Mouse (Mus musculus) R1 (cell line): ENCODE measurements around the gene Ugt1a6b.
"Not testable (repeated sequence)": the region's sequence is repeated elsewhere in the genome, so short reads cannot be mapped to it uniquely, and the experiment has no call there.

Experiments used
- DNase-seq: peaks from one replicate; pipeline ENCODE4 v3.0.0-alpha.2; 2018; ENCODE audit warnings: low read depth, low spot score

Gene Ugt1a6b

DNA sequence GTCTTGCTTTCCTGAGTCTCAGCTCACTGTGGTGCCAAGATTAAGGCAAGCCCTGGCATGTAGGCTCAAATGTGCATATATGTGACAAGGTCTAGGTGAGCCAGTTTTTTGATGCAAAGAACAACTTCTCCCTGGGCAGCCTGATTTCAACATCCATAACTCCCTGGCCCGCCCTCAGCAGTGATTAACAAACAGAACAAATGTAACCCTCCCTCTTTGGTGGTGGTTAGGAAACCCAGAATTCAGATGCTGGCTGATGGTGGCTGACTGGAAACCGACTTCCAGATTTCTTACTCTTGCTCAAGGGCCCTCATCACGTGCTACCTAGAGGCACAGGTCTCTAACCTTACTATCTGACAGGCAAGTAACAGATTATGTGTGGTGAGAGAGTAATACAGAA lies at the start of gene Ugt1a6b:
Gene Ugt1a6b (plus strand): TSS at position 234 of the 400 bp plus-strand sequence.
- not testable (repeated sequence) for DNase-seq

- DNase-seq: no peak
These were observed 48.0 kb upstream of the Ugt1a6b start, which contains the start of gene Ugt1a10 for GRCm38 (mm10) chr1:88055088-88055487. TSS of gene Ugt1a10 (plus strand) at chr1:88055388.

DNA sequence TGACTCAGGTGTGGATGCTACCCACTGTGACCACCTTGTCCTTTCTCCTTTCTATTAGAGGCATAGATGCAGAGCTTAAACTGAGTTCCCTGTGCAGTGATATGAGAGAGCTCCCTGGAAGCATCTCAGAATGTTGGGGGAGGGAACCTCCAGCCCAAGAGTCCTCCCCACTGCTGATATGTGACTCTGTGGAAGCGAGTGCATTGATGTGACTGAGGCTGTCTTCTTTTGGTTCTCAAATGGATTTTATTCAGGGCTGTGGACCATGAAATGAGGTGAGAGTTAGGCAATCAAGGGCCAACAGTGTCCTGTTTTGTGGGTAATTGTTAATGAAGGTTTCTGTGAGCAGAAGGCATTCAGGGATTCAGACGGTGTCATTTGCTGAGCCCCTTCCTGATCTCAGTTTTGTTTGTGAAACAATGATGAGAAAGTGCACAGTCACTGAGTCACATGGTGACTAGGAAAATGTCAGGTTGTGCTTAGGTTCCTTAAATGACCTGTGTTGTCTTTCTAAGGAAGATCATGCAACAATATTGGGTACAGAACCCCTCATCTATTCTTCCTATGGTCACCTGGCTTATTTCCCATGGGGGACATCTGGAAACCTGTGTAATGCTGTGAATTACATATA lies 36.5 kb upstream of the Ugt1a6b start:
- not testable (repeated sequence) for DNase-seq

DNA sequence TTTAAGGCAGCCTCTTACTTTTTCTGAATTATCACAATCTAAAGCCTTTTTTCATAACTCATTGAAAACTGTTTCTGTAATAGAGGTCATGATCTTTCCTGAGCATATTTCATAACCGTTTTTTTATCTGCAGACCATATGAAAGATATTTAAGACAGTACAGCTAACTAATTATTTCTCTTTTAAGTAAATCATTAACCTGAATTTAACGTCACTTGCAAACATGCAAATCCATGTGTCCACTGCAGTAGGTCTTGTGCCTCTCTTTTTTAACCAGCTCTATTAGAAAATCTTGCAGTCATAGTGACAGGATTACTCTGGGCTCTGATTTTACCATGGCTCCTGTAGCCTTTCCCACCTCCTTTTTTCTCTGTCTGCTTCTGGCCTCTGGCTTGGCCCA lies 32.6 kb upstream of the Ugt1a6b start, which contains the start of gene Ugt1a9:
Gene Ugt1a9 (plus strand): TSS at position 306 of the 400 bp plus-strand sequence.
- DNase-seq: no peak

DNA sequence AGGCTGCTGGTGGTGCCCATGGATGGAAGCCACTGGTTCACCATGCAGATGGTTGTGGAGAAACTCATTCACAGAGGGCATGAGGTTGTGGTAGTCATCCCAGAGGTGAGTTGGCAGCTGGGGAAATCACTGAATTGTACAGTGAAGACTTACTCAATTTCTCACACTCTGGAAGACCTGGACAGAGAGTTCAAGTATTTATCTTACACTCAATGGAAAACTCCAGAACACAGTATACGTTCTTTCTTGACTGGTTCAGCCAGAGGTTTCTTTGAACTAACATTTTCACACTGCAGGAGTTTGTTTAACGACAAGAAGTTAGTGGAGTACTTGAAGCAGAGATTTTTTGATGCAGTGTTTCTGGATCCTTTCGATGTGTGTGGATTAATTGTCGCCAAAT lies 32.1 kb upstream of the Ugt1a6b start:
- no peak for DNase-seq

DNA sequence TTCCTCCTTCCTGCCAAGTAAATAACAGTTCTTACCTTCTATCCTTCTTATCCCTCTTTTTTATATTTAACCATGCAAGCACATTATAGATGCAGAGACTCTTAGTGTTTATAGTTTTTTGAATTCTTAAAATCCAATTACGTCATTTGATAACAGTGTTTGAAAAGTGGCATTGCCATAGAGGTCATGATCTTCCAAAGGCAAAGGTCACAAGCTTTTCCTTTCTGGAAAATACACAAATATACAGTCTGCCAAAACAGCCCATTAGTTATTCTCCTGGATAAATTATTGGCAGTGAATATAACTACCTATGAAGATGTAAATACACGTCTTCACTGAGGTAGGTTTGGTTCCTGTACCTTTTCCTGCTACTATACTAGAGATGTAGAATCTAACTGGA lies 28.6 kb upstream of the Ugt1a6b start:
- no peak for DNase-seq

DNA sequence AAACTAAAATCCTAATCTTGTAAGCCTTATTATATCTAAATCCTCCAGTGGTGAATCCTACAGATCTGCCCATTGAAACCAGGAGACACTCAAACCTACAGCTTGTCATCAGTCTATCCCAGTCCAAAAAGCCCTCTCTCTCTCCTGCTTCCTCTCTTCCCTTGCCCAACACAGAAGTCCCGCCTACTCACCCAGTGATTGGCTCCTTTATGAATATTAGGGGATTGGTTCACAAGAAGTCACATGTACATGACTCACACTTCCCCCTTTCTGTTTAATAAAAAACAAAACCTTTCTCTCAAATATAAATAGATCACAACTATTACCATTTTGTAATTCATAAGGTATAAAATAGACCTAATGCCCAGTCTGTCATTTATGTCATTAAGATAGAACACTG lies 25.9 kb upstream of the Ugt1a6b start:
- DNase-seq: no peak

DNA sequence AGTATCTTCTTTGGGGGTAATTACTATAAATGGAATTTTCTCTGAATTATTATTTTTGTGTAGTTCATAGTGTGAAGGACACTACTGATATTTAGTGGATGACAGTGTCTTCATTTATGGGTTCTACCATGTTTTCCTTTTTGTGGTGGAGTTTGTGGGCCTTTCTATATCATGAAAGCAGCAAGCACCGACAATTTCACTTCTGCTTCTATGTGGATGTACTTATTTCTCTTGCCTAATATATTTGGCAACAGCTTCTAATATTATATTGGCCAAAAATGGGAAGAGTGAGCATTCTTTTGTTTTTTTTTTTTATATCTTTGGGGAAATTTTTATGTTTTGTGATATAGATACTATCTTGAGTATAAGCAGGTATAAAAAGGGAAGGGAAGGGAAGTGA lies 21.4 kb upstream of the Ugt1a6b start:
- DNase-seq: no peak

DNA sequence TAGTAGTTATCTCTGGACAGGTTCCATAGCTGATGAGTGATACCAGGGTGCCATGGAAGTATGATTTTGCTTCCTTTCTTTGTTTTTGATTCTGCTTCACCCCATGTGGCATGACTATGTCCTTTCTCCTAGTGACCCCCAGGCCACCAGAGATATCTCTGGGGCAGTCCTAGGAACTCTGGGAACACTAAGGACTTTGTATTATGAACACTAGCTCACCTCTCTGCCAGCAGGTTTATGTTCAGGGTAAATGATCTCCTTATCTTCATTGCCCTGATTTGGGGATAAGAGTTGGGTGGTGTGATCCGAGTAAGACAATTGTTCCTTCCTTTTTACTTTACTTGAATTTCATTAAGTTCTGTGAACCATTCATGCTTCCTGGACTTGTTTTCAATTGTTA lies 16.9 kb upstream of the Ugt1a6b start:
- DNase-seq: no peak

- no peak for DNase-seq
These were observed 15.5 kb upstream of the Ugt1a6b start, which contains the start of gene Ugt1a8 for GRCm38 (mm10) chr1:88087513-88087912. TSS of gene Ugt1a8 (plus strand) at chr1:88087813.

DNA sequence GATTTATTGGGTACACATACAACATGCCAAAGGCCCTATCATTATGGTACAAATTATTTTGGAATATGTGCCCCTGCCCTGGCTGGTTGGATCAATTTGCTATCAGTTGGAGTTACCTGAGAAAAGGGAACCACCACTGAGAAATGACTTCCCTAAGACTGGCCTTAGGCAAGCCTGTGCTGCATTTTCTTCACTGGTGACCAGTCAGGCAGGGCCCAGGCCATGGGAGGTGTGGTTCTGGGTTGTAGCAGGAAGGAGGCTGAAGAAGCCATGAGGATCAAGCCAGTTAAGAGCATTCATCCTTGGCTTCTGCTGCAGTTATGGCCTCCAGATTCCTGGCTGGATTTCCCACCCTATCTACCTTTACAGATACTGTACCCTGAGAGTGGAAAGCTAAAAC lies 10.7 kb upstream of the Ugt1a6b start:
- no peak for DNase-seq

DNA sequence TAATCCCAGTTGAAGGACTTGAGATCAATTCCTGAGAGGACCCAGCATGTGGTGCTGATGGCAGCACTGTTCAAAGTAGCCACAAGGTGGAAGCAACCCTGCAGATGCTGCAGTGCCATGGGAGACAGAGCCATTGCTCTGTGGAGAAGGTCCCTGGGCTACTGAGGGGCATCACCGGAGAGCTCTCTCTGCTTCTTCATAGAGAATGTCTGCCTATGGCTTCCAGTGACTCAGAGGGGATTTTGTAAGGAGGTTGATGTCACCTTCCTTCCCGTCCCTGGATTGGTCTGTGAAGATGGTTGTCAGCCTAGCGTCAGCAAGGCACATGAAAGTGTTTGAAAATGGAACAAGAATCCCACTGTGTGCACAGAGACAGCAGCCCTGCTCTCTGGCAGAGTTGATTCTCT lies 8.8 kb upstream of the Ugt1a6b start:
- DNase-seq: peak; percentile 17

- no peak for DNase-seq
These were observed 8.0 kb upstream of the Ugt1a6b start, which contains the start of gene Ugt1a7c for GRCm38 (mm10) chr1:88094941-88095492. TSS of gene Ugt1a7c (plus strand) at chr1:88095062.

- DNase-seq: not testable (repeated sequence)
These were observed 4.5 kb upstream of the Ugt1a6b start for GRCm38 (mm10) chr1:88098546-88098945.

DNA sequence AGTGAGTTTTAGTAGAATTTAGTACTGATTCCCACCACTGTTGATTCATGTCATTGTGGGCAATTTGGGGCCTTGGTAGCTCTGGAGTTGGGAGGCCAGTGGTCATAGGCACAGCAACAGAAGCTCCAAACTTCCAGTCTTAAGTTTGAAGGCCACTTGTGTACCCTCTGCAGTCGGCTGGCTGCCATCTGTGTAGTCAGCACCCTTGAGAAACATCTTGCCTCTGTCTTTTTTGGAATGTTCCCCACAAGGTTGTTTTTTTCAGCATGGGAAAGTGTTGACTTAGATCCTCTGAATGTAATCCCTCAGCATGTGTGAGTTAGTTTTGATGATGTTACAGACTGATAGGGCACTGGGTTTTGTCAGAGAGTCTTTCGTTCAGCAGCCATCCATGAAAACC lies 3.4 kb upstream of the Ugt1a6b start:
- DNase-seq: not testable (repeated sequence)

- not testable (repeated sequence) for DNase-seq
These were observed 831 bp downstream of the Ugt1a6b start for GRCm38 (mm10) chr1:88103697-88104468.

GRCm38 (mm10) chr1:88104667-88105430 lies 1.8 kb downstream of the Ugt1a6b start:
- no peak for DNase-seq

GRCm38 (mm10) chr1:88105656-88106055 lies 2.6 kb downstream of the Ugt1a6b start:
- DNase-seq: no peak

- DNase-seq: not testable (repeated sequence)
These were observed 6.0 kb downstream of the Ugt1a6b start for GRCm38 (mm10) chr1:88109027-88109557.

GRCm38 (mm10) chr1:88109604-88110003 lies 6.6 kb downstream of the Ugt1a6b start:
- DNase-seq: not testable (repeated sequence)

- DNase-seq: not testable (repeated sequence)
These were observed 9.7 kb downstream of the Ugt1a6b start for GRCm38 (mm10) chr1:88112769-88113168.
